Mouse (Mus musculus) megakaryocyte, embryonic 14.5 days (primary cell): Measurements from ENCODE around the gene Calu.

ENCODE experiments used
- FLI1 ChIP-seq: IDR thresholded peaks from 2 replicates; pipeline ENCODE4 v1.6.1; 2012; ENCODE audit warnings: low read length, inconsistent platforms, mixed read lengths
- GATA1 ChIP-seq: IDR thresholded peaks from 3 replicates; pipeline ENCODE4 v1.6.1; 2012; ENCODE audit warnings: mixed read lengths, low read length, inconsistent platforms, borderline replicate concordance

DNA sequence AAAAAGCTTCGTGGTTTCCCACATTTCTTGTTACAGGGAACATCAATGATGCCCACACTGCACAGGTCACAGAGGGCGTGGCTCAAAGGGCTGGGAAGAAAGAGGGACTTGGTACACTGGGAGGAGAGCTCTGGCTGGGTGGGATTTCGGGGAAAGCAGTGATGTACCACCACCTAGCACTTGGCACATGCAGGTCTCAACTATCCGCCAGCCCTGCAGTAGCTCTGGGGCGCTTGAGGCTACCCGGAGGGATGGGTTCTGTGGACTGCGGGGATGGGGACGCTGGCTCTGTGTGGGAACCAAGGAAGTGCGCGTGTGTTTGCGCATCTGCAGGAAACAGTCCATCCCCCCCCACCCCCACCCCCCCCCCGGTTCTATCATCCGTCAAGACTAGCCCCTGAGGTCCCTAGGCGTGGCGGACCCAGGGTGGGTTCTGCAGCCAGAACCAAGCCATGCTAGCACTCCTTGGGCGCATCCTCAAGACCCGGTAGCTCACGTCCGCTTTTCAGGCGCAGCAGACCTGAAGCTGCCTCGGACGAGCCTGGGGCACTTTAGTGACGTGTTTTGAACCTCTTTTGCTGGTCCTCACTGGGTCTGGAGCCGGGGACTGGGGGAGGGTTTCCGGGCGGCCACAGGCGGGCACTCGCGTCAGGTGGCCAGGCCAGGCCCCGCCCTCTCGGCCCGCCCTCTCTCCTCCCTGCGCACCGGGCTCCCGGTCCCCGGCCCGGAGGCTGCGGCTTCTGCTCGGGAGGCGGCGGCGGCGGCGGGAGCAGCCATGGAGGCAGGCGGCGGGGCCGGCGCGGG is 48.2 kb downstream of the Calu start, which contains the start of gene Ccdc136:
- TF ChIP-seq GATA1 = no peak
- no peak for TF ChIP-seq FLI1
